Mouse (Mus musculus): Measurements from ENCODE around the gene Rnf10. TPM values are rescaled to one million over a fixed set of nuclear protein-coding genes. Genes with fewer than 3 reads are reported as not detected.
A peak's percentile ranks its signal among the peaks of the same experiment; 100 is the strongest.

Gene Rnf10
- total RNA-seq, 2 experiments from 2014 or later: 243 to 279 TPM

DNA sequence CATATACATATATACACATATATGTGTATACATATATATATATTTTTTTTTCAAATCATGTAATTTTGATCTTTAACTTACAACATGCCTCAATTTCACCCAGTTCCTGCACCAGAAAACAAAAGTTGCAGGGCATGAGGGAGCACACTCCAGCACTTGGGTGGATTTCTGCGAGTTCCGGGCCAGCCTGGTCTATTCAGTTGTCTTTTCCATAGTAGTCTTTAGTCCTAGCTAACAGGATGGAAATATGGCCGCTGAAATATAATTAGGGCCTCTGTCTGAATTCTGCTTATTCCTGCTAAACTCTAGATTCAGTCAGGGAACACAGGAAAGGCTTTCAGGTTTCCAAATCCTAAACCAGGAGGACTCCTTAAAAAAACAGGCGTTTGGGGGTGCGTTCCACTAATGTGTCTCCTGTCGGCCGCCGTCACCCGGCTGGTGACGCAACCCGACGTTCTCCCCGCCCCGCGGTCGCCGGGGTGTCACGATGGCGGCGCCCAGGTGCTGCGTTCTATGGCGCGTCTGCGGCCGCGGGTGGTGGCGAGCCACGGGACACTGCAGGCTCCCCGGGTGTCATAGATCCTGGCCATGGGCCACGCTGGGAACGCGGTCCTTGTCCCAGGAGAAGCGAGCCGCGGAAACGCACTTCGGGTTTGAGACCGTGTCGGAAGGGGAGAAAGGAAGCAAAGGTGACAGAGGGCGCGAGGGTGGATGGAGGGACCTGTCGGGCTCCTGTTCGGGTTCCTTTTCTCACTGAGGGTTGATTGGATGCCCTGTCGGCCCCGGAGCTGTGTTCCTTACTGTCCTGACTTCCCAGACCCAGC, 6.7 kb upstream of the Rnf10 start, which contains the start of gene Coq5:
Gene Coq5 (plus strand): TSS at position 441 of the 824 bp plus-strand sequence.
- peak; percentile 83 to 84 for DNase-seq
- intact Hi-C loops (cut with DNase I): loop anchor here (5.0 kb wide), 1 partner anchor 68 kb away; the partner anchor contains the start of gene Cox6a1

DNA sequence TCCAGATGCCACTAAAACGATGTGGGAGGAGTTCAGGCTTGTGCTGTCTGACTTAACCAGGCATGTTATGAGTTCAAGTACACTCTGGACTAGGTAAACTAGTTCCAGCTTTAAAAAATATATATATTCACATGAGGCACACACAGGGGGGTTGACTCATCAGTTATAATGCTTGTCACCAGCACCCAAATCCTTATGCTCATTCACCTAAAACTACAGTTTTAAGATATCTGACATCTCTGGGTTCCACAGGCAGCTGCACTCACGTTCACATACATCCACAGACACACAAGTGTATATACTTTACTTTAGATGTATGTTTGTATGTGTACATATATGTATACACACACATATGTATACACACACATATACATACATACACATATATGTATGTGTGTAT, 6.1 kb upstream of the Rnf10 start:
- intact Hi-C loops (cut with DNase I): loop anchor here (5.0 kb wide), 1 partner anchor 69 kb away; the partner anchor contains the start of gene Cox6a1
- no peak for DNase-seq

DNA sequence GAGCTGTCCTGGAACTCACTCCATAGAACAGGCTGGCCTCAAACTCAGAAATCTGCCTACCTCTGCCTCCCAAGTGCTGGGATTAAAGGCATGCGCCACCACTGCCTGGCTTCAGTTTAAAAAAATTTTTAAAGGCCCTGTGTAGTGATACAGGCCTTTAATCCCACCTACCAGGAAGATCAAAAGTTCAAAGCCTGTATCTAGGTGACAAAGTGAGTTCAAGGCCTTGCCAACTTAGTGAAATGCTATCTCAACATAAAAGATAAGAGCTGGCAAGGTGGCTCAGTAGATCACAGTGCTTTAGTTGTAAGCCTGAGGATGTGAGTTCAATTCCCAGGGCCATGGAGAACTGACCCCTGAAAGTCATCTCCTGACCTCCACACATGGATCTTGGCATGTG, 5.4 kb upstream of the Rnf10 start:
- intact Hi-C loops (cut with DNase I): loop anchor here (5.0 kb wide), 1 partner anchor 69 kb away; the partner anchor contains the start of gene Cox6a1
- DNase-seq: no peak

DNA sequence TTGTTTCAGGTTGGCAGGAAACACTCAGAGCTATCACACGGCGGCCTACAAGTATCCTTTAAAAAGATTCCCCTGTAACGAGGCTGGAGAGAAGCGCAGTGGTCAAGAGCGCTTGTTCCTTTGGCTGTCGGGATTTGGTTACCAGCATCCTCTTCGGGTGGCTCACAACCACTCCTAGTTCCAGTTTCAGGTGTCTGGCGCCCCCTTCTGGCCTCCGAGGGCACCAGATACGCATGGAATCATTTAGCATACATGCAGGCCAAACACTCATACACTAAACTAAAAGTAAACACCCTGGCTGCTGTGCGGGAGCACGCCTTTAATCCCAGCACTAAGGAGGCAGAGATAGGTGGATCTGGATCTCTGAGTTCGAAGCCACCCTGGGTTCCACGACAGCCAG, 3.3 kb upstream of the Rnf10 start:
- DNase-seq: no peak
- intact Hi-C loops (cut with DNase I): loop anchor here (5.0 kb wide), 1 partner anchor 71 kb away; the partner anchor contains the start of gene Cox6a1

DNA sequence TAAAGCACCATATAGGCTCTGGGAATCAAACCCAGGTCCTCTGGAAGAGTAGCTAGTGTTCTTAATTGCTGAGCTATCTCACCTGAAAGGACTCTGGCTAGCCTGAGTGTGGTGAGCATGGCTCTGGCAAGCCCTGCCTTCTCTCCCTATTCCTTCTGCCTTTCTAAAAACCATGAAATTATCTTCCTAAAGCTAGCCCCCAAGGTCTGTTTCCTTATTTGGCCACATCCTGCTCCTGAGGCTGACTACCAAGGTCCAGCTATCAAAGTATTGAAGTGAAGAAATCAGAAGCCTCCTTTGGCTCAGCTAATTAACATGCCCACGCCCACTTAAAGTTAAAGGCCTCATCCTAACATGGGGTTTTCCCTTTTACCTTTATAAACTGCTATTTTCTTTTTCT, 2.1 kb upstream of the Rnf10 start:
- intact Hi-C loops (cut with DNase I): loop anchor here (5.0 kb wide), 2 partner anchors 37 to 73 kb away; partner anchors contain the start of genes Cox6a1 and Pop5
- DNase-seq: no peak

DNA sequence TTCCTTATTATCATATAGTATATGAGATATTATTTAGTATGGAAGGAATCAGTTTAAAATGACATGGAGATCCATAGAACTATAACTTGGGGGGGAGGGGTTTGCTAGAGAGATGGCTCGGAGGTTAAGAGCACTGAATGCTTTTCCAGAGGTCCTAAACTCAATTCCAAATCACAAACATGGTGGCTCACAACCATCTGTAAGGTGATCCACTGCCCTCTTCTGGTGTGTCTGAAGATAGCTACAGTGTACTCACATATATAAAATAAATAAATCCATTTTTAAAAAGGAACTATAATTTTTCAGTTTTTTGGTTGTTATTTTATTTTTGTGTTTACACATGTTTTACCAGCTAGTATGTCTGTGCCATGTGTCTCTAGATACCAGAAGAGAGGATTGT, 1.7 kb upstream of the Rnf10 start:
- intact Hi-C loops (cut with DNase I): loop anchor here (5.0 kb wide), 1 partner anchor 37 kb away; the partner anchor contains the start of gene Pop5
- no peak for DNase-seq

DNA sequence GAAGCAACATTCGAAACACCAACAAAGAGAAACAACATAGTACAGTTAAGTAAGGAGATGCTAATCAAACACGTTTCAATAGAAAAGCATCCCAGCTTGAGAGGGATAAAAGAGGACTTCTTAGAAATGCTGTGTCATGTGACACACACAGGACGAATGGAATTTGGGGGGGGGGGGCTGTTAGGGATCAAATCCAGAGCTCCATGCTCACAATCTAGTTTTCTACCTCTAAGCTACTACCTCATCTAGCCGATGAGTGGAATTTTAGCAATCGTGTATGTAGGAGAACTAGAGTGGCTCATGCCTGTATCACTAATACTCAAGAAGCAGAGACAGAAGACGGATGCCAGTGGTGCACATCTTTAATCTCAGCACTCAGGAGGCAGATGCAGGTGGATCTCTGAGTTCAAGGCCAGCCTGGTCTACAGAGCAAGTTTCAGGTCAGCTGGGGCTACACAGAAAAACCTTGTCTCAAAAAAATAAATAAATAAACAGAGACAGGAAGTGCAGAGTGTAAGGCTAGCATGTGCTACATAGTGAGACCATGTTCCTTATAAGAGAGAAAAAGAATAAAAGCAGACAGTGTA, 944 bp upstream of the Rnf10 start:
- no peak for DNase-seq
- intact Hi-C loops (cut with DNase I): loop anchor here (5.0 kb wide), 1 partner anchor 36 kb away; the partner anchor contains the start of gene Pop5

DNA sequence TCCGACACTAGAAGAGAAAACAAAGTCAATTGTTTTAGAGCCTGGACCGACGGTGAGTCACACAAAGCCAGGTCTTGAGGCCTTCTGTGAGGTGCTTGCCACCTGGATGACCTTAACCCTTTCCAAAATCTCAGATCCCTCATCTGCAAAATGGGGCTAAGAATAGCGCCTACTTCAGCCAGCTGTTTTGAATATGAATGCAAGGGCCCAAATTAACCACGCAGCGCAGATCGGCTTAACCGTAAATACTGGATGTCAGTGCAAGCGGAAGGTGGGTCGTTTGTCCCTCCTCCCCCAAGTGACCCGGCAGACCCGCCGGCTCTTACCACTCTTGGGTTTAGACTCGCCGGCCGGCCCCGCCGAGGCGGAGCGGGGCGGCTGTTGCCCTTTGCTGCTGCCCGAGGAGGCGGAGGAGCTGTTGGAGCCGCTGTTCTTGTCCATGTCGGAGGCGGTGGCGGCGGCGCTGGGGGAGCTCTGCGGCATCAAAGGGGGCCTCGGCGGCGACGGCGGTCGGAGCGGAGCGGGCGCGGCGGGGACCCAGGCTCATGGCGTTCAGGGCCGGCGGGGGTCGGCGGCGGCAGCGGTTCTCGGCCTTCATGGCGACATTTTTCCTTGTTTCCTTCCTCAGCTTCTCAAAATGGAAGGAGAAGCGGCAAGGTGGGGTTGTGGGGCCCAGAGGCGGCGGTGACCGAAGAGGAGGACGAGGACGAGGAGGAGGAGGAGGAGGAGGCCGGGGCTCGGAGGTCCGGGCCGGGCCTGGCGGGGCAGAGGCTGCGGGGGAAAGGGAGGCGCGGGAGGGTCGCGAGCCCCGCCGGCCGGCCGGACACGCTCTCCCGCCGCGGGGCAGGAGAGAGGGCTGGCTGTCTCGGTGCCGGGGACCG, 527 bp downstream of the Rnf10 start:
- peak in 1 of 2 experiments; percentile 41 for DNase-seq
- intact Hi-C loops (cut with DNase I): loop anchor here (5.0 kb wide), 1 partner anchor 35 kb away; the partner anchor contains the start of gene Pop5

DNA sequence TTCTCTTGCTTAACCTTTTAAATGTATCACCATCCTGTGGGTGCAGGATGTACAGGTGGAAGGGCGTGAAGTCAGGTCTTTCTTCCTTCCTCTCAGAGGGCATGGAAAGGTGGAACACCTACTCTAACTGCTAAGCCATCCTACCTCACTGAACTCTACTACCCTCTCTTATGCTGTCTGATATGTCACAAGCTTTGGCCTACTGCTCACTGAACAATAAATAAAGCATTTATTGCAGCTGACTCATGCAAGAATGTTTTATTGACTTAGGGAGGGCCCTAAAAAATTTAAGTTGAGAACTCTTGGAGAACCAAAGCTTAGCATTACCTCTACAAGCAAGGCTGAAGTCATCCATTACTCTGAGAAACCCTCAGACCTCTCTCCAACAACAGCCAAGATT, 2.7 kb downstream of the Rnf10 start:
- intact Hi-C loops (cut with DNase I): loop anchor here (5.0 kb wide), 1 partner anchor 33 kb away; the partner anchor contains the start of gene Pop5
- DNase-seq: no peak

DNA sequence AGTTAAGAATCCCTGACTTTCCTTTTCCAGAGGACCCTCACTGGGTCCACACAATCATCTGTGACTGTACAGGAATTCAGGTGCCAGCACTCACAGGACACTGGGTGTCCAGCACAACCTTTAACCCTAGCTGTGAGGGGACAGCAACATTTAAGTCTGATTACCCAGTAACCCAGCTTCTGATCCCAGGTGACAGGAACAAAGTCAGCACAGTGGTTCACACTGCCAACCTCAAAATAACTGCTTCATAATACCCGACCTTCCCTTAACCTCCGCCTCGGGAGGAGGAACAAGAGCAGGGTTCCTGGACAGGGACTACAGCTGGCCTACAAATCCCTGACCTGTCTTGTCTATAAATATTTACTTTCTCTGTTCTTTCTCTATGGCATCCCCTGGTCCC, 4.4 kb downstream of the Rnf10 start:
- no peak for DNase-seq
- intact Hi-C loops (cut with DNase I): no loop called here

DNA sequence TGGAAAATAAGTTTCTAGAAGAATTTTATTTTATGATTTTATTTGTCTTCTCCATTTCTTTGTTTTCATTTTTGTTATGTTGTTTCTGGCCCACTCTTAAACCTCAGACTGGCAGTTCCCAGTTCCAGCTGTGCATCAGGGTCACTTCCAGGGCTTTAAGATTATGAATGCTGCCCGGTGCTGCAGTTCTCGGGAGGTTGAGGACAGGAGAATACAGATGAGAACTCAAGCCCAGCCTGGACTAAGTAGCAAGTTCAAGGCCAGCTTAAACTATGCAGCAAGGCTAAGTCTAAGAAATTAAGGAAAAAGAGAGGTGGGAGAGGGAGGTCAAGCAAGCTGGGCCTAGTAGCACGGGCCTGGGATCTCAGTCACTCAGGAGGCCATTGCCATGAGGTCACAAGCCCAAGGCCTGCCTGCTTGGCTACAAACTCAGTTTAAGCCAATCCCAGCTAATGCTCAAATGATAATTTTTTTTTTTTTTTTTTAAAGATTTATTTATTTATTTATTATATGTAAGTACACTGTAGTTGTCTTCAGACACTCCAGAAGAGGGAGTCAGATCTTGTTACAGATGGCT, 5.1 kb downstream of the Rnf10 start:
- no peak for DNase-seq
- intact Hi-C loops (cut with DNase I): no loop called here

DNA sequence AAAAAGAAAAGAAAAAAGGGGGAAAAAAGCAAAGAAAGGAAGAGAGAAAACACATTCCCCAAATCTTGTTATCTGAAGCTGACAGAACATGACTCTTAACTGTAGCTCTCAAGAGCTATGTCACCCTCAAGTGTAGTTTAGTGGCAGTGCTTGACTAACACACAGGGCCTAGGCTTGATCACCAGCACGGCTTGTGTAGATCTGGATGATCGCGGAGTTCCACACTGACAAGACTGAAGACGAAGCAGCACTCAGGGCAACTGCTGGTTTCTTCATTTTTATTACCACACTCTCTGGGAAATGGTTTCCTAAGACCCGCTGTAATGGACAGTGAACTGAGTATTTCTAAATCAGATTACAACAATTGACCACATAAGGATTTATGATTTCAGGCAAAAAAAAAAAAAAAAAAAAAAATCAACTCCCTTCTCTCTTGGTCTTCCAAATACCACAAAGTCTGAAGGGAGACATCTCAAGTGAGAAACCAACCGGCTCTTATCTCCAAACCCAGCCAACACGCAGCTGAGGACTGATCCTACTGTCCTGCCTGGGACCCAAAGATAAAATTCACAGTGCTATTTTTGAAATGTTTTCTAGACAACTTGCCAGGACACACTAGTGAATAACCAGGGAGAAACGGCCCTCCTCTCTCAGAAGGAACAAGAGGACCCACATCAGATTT, 5.8 kb downstream of the Rnf10 start:
- intact Hi-C loops (cut with DNase I): no loop called here
- no peak for DNase-seq

DNA sequence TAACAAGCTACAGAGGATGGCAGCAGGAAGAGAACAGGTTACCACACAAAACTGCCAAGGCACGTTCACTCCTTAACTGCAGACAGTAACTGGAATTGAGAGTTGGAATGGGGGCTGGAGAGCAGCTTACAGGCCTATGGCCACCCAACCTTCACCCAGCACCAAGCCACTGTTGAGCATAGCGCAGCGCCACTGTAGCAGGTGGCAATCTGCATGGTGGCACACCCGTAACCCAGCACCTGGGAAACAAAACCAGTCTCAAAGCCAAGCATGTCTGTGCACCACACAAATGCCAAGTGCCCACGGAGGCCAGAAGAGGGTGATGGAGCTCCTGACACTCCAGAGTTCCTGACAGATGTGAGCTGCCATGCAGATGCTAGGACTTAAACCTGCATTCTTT, 6.4 kb downstream of the Rnf10 start:
- no peak for DNase-seq
- intact Hi-C loops (cut with DNase I): no loop called here

DNA sequence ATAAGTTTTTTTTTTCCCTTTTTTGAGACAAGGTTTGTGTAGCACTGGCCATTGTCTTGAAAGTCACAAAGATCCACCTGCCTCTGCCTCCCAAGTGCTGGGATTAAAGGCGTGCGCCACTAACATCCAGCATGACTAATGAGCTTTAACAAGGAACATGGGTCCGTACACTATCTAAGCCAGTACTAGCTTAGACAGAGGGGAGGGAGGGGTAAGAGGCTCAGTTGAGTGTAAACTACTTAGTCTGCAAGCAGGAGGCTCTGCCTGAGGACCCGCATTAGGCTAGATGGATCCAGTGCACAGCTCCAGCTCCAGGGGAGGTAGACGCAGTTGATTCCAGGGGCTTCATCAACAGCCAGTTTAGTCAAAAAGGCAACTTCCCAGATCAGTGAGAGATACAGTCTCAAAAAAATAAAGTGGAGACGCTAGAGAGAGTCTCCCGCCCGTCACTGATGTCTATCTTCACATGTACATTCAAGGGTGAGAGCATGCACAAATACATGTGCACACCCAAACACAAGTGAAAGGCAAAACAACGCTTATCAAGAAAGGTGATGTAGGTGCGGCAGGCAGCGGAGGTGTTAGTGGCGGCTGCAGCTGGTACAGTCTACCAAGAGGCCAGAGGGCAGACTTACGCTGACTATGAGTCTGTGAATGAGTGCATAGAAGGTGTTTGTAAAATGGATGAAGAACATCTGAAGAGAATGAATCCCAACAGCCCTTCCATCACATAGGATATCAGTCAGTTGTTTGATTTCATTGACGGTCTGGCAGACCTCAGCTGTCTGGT, 10.0 kb downstream of the Rnf10 start:
- intact Hi-C loops (cut with DNase I): no loop called here

DNA sequence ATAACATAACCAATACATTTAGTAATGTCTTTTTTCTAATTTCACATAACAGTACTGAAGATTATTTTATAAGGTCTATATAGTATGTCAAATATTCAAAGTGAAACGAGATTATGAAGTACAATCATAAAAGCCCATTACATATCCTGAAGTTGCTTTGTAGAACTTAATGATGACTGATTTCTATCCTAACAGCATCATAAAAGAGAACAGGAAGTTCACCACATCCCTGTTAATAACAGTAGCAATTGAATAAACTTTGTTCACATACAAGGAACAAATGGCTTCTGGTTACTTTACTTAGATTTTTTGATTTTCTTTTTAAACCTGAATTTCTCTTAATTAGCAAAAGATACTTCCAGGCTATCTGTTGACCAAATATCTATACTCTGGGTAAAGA, 10.8 kb downstream of the Rnf10 start:
- DNase-seq: no peak
- intact Hi-C loops (cut with DNase I): no loop called here

More for the DNA sequence above, 10.0 kb downstream of the Rnf10 start:
- DNase-seq: no peak

DNA sequence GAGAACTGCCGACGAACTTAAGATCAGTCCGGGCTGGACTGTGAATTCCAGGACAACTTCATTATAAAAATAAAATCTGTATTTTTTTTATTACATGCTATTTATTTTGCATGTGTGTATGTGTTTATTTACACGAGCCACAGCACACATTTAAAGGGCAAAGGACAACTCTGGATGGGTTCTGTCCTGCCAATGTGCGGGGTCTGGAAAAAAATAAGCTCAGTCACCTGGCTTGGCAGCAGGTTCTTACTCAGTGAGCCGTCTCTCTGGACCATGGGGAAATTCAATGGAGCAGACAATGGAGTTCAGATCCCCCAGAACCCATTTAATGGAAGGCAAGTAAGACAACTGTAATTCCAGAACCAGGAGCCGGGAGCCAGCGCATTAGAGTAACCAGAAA, 11.6 kb downstream of the Rnf10 start:
- no peak for DNase-seq
- intact Hi-C loops (cut with DNase I): no loop called here

DNA sequence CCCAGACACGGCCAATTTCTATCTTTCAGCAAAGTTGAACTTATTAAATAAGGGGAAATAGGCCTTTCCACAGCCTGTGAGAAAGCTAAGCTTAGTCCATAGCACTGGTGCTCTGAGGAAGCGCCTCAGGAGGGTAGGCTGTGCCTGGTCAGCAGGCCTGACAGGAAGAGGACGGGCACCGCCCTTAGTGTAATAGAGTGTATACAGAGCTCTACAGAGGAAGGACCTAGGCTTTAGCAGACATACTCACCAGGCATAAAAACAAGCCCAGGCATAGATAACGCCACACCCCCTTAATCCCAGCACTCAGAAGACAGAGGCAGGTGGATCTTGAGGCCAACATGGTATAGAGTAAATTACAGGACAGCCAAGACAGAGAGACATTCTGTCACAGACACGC, 12.3 kb downstream of the Rnf10 start:
- no peak for DNase-seq
- intact Hi-C loops (cut with DNase I): no loop called here

DNA sequence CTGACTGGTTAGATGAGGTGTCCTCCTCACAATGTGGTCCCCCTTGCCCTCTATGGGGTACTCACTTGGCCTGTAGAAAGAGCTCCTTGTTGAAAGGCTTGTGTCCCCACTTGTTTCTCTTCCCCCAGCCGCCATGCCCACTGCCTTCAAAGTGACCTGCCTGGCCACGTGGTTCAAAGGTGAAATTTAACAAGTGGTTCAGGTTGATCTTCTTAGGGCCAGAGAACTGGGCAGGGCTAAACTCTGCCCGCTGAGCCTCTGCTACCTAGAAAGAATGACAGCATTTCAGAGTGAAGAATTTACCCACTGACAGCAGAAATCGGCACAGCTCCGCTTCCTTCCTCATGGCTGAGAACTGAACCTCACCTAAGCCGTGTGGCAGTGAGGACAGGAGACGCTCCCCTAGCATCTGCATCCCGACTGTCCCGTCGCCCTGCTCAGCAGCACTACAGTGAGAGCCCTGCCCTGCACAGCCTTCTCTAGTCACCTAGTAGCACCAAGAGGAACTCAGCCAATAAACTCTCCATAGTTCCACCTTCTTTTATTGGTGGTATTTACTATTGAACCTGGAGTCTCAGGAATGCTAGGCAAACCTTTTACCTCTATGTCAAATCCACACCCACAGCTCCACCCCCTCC, 15.7 kb downstream of the Rnf10 start:
- no peak for DNase-seq
- intact Hi-C loops (cut with DNase I): no loop called here

Measured in gastrocnemius, postnatal 36 days (tissue).